Mouse (Mus musculus) forebrain, embryonic 12.5 days (tissue): ENCODE measurements around the gene Mtnr1b. TPM values are rescaled to one million over a fixed set of nuclear protein-coding genes. Genes with fewer than 3 reads are reported as not detected.

Experiments used
- ATAC-seq: fragments of 200-750 bp; cut with Nextera tagmentation; 2 replicates; pipeline ENCODE4 v1.8.0; 2017; ENCODE audit warnings: moderate TSS enrichment; ENCODE audit not compliant: low FRiP score
- H3K27ac ChIP-seq: fragments of 300-500 bp; sonication (generic); 2 replicates; pipeline ENCODE4 v1.5.1; 2016; ENCODE audit warnings: mild to moderate bottlenecking
- H3K27me3 ChIP-seq: fragments of 300-500 bp; sonication (generic); 2 replicates; pipeline ENCODE4 v1.6.1; 2016; ENCODE audit warnings: mild to moderate bottlenecking
- H3K36me3 ChIP-seq: fragments of 300-500 bp; sonication (generic); replicated peaks from 2 replicates; pipeline ENCODE4 v1.6.1; 2016; ENCODE audit warnings: mild to moderate bottlenecking
- H3K4me1 ChIP-seq: fragments of 300-500 bp; sonication (generic); 2 replicates; pipeline ENCODE4 v1.6.1; 2016
- H3K4me2 ChIP-seq: fragments of 300-500 bp; sonication (generic); 2 replicates; pipeline ENCODE4 v1.6.1; 2016; ENCODE audit warnings: mild to moderate bottlenecking, moderate library complexity
- H3K4me3 ChIP-seq: fragments of 300-500 bp; sonication (generic); replicated peaks from 2 replicates; pipeline ENCODE4 v1.5.1; 2016; ENCODE audit warnings: mild to moderate bottlenecking
- H3K9ac ChIP-seq: fragments of 300-500 bp; sonication (generic); 2 replicates; pipeline ENCODE4 v1.6.1; 2016; ENCODE audit warnings: mild to moderate bottlenecking
- H3K9me3 ChIP-seq: fragments of 300-500 bp; sonication (generic); 2 replicates; pipeline ENCODE4 v1.6.1; 2016
- WGBS: fragments of 180-500 bp; shearing (Covaris S2); methylation state at CpG from one replicate; pipeline ENCODE4 v1.1.7; 2016; 5-methylcytosine and 5-hydroxymethylcytosine counted together
- polyA plus RNA-seq: library from polyadenylated mRNA; unstranded; fragments of >200 nt; fragmentation: Nextera tagmentation; extraction: Ambion mirVana; gene quantifications from 2 replicates; pipeline ENCODE4 v1.2.1, GENCODE M21; 2016

The Mtnr1b gene
- polyA plus RNA-seq, 1 experiment from 2014 or later, result not detected

DNA sequence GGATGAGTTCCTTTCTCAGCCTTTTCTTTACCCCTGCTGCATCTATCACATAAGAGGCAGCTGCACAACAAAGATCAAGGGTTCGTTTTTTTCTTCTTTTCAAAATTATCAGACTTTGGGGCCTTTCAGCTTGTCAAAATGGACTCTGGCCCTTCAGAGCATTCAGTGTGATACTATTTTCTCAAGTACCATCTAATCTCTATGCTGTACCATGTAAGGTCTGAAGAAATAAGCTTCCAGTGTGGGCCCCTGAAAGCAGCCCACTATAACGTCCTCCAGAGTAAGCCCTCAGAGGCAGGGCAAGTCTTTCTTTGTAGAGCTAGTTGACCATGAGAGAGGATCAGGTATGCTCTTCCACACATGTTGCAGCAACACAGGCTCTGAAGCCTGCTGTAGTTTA lies 87.7 kb downstream of the Mtnr1b start:
- H3K4me2 ChIP-seq, result no peak overlapping the region
- H3K4me1 ChIP-seq, result no peaks in the 10 kb centered on the region; the same call in 1 of the 2 replicates
- WGBS, result 80% methylated on average over 2 of the region's 2 CpGs
- no peaks in the 10 kb centered on the region for H3K36me3 ChIP-seq
- no peak overlapping the region for H3K9ac ChIP-seq
- no peak for ATAC-seq
- no peak overlapping the region for H3K4me3 ChIP-seq
- no peaks in the 10 kb centered on the region for H3K9me3 ChIP-seq
- no peaks in the 10 kb centered on the region for H3K27me3 ChIP-seq
- no peak overlapping the region for H3K27ac ChIP-seq

DNA sequence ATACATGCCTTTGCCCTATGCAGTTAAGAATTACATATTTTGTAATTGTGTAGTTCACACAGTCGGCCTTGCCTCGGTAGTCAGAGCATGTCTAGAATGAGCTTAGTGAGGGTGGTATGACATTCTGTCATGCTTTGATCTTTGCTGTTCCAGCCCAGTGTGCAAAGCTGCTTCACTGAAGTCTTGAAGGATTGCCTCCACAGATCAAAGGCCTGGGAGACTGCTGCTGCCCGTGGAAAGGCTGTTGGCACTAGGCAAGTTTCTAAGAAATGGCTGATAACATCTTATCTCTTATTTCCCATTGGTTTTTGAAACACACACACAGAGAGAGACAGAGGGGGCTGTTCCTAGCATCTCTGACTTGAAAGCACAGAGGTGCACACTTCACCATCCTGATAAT lies 88.2 kb downstream of the Mtnr1b start:
- 83% methylated on average over 3 of the region's 3 CpGs for WGBS

DNA sequence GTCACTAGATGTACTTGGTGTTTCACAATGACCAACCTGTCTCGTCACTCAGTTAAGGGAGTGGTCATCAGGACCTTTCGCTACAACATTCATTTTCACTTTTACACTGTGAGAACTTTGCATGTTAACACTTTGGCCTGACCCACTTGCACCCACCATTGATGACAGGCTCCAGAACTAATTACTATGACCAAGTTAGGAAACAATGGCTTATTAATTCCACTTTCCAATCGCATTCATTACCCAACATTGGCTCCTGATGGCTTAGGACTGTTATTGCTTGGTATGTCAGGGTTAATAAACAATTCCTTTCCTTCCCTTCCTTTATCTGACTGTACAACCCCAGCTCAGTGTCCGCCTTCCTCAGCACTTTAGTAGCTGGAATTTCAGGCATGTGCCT lies 92.4 kb downstream of the Mtnr1b start:
- no peaks in the 10 kb centered on the region for H3K9me3 ChIP-seq
- no peak overlapping the region for H3K4me2 ChIP-seq
- WGBS, result 56% methylated on average over 4 of the region's 4 CpGs

More for the DNA sequence above, 88.2 kb downstream of the Mtnr1b start:
- Histone ChIP-seq H3K36me3 (no peaks in the 10 kb centered on the region), H3K4me3 (no peak overlapping the region), H3K9me3 (no peaks in the 10 kb centered on the region), H3K4me2 (no peak overlapping the region), H3K4me1 (no peaks in the 10 kb centered on the region; the same call in 1 of the 2 replicates), H3K27me3 (no peaks in the 10 kb centered on the region), H3K27ac (no peak overlapping the region), H3K9ac (no peak overlapping the region)
- no peak for ATAC-seq

DNA sequence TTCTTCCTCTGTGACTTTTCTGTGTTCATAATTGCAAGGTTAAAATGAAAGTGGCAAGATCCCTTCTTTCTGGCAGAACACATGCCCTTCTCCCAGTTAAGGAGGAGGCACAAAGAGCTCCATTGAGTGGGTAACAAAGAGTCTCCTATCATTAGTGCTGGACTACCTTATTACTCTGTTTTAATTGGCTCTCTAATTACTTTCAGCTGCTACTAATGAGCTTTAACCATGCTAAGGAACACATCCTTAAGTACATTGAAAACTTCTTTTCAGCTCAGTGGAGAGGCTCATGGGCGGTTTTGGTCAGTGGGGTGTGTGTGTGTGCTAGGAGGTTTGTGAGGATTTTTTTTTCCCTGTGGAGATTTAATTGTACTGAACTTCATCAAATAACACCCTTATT lies 99.4 kb downstream of the Mtnr1b start:
- Histone ChIP-seq H3K9me3 (no peaks in the 10 kb centered on the region), H3K36me3 (no peaks in the 10 kb centered on the region), H3K27ac (peak overlapping the region; percentile 38; the same call in 1 of the 2 replicates), H3K4me1 (peaks cover 17% of the 10 kb centered on the region), H3K9ac (no peak overlapping the region), H3K27me3 (peaks cover 39% of the 10 kb centered on the region), H3K4me3 (no peak overlapping the region), H3K4me2 (no peak overlapping the region; the same call in 1 of the 2 replicates)
- 16% methylated on average over 1 of the region's 1 CpGs for WGBS
- peak; percentile 95 for ATAC-seq

More for the DNA sequence above, 92.4 kb downstream of the Mtnr1b start:
- H3K27ac ChIP-seq, result no peak overlapping the region
- no peaks in the 10 kb centered on the region for H3K36me3 ChIP-seq
- no peak for ATAC-seq
- no peak overlapping the region for H3K4me3 ChIP-seq
- no peak overlapping the region for H3K9ac ChIP-seq
- peaks cover 12% of the 10 kb centered on the region for H3K27me3 ChIP-seq
- H3K4me1 ChIP-seq, result no peaks in the 10 kb centered on the region; the same call in 1 of the 2 replicates

Other genes starting within 250 kb of the Mtnr1b start
- 1.2 and 3.0 TPM in 2 replicates for gene Deup1, start 246.6 kb downstream of the Mtnr1b start, polyA plus RNA-seq
- gene Slc36a4, start 164.8 kb downstream of the Mtnr1b start, polyA plus RNA-seq, result 22.3 and 24.4 TPM in 2 replicates